Mouse (Mus musculus) forebrain, embryonic 12.5 days (tissue): ENCODE data around the gene Gimd1. TPM values are rescaled to one million over a fixed set of nuclear protein-coding genes. Genes with fewer than 3 reads are reported as not detected.

Experiments used
- ATAC-seq: fragments of 200-750 bp; cut with Nextera tagmentation; 2 replicates; pipeline ENCODE4 v1.8.0; 2017; ENCODE audit warnings: moderate TSS enrichment; ENCODE audit not compliant: low FRiP score
- H3K27ac ChIP-seq: fragments of 300-500 bp; sonication (generic); 2 replicates; pipeline ENCODE4 v1.5.1; 2016; ENCODE audit warnings: mild to moderate bottlenecking
- H3K27me3 ChIP-seq: fragments of 300-500 bp; sonication (generic); 2 replicates; pipeline ENCODE4 v1.6.1; 2016; ENCODE audit warnings: mild to moderate bottlenecking
- H3K36me3 ChIP-seq: fragments of 300-500 bp; sonication (generic); replicated peaks from 2 replicates; pipeline ENCODE4 v1.6.1; 2016; ENCODE audit warnings: mild to moderate bottlenecking
- H3K4me1 ChIP-seq: fragments of 300-500 bp; sonication (generic); 2 replicates; pipeline ENCODE4 v1.6.1; 2016
- H3K4me2 ChIP-seq: fragments of 300-500 bp; sonication (generic); 2 replicates; pipeline ENCODE4 v1.6.1; 2016; ENCODE audit warnings: mild to moderate bottlenecking, moderate library complexity
- H3K4me3 ChIP-seq: fragments of 300-500 bp; sonication (generic); replicated peaks from 2 replicates; pipeline ENCODE4 v1.5.1; 2016; ENCODE audit warnings: mild to moderate bottlenecking
- H3K9ac ChIP-seq: fragments of 300-500 bp; sonication (generic); 2 replicates; pipeline ENCODE4 v1.6.1; 2016; ENCODE audit warnings: mild to moderate bottlenecking
- H3K9me3 ChIP-seq: fragments of 300-500 bp; sonication (generic); 2 replicates; pipeline ENCODE4 v1.6.1; 2016
- WGBS: fragments of 180-500 bp; shearing (Covaris S2); methylation state at CpG from one replicate; pipeline ENCODE4 v1.1.7; 2016; 5-methylcytosine and 5-hydroxymethylcytosine counted together
- polyA plus RNA-seq: library from polyadenylated mRNA; unstranded; fragments of >200 nt; fragmentation: Nextera tagmentation; extraction: Ambion mirVana; gene quantifications from 2 replicates; pipeline ENCODE4 v1.2.1, GENCODE M21; 2016

The Gimd1 gene
- polyA plus RNA-seq, 1 experiment from 2014 or later = not detected

DNA sequence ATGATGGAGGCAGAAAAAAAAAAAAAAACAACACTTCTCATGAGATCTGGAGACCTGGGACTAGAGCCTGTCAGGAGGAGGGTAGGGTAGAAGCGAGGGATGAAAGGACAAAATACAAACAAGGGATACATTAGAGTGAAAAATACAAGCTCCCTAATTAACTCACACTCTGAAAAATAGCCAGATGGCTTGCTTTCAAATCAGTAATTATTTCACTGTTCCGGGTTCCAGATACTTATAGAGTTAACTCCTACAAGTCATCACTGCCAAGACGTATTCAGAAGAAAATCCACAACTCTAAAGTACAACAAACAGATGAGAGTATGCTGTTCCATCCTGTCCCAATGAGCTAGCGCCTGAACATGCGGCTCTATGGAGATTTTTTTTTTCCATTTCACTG lies 20.6 kb downstream of the Gimd1 start:
- 76% methylated on average over 5 of the region's 5 CpGs for WGBS
- ATAC-seq = no peak

DNA sequence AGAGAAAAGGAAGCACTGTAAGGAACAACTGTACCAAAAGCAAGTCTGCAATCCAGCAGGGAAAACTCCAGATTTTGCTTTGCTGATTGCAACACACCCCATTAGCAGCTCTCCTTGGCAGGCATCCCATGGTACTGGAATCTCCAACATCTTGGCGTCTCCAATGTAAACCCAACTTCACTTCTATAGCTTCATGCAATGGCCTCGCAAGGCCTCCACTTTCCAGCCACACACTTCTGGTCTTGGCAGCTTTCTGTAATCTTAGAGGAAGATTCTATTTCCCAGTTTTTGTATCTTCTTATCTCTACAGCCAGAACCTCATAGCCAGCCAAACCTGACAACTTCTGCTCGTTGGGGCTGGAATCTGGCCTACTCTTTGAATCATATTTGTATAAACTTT lies 22.2 kb downstream of the Gimd1 start:
- no peak overlapping the region for H3K27ac ChIP-seq
- WGBS = 95% methylated on average over 3 of the region's 3 CpGs

More for the DNA sequence above, 20.6 kb downstream of the Gimd1 start:
- Histone ChIP-seq H3K27ac (no peak overlapping the region), H3K4me1 (no peaks in the 10 kb centered on the region), H3K4me2 (no peak overlapping the region), H3K4me3 (no peak overlapping the region), H3K9me3 (no peaks in the 10 kb centered on the region), H3K36me3 (no peaks in the 10 kb centered on the region), H3K27me3 (no peaks in the 10 kb centered on the region), H3K9ac (no peak overlapping the region)

DNA sequence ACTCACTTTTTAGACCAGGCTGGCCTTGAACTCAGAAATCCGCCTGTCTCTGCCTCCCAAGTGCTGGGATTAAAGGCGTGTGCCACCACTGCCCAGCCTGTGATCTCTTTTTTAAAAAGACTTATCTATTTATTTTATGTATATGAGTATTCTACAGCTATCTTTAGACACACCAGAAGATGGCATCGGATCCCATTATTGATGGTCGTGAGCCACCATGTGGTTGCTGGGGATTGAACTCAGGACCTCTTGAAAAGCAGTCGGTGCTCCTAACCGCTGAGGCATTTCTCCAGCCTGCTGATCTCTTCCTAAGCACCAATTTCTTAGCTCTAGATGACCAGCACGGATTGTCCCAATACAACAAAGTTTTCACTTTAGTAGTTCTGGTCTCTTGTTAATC lies 24.3 kb downstream of the Gimd1 start:
- Histone ChIP-seq H3K4me2 (no peak overlapping the region), H3K9ac (no peak overlapping the region), H3K4me1 (no peaks in the 10 kb centered on the region), H3K27me3 (no peaks in the 10 kb centered on the region), H3K4me3 (no peak overlapping the region), H3K27ac (no peak overlapping the region), H3K9me3 (no peaks in the 10 kb centered on the region), H3K36me3 (peaks cover 5% of the 10 kb centered on the region)
- ATAC-seq = no peak
- 82% methylated on average over 7 of the region's 7 CpGs for WGBS

More for the DNA sequence above, 22.2 kb downstream of the Gimd1 start:
- Histone ChIP-seq H3K9ac (no peak overlapping the region), H3K27me3 (no peaks in the 10 kb centered on the region), H3K36me3 (no peaks in the 10 kb centered on the region), H3K4me1 (no peaks in the 10 kb centered on the region), H3K9me3 (no peaks in the 10 kb centered on the region), H3K4me2 (no peak overlapping the region), H3K4me3 (no peak overlapping the region)
- no peak for ATAC-seq

DNA sequence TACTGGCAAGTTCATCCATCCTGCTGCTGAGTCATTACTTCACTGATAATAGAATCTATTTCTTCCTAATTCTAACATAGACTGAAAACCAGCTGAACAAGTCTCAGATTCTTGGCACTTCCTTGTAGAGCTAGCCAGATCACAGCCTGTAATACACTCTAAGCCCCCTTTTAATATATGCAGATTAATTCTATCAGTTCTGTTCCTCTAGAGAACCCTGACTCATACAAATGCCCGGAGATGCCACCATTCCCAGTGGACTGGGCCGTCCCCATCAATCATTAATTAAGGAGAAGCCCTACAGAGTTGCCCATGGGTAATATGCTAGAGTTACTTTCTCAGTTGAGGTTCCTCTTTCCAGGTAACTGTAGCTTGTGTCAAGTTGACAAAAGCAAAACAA lies 26.3 kb downstream of the Gimd1 start:
- WGBS = 91% methylated on average over 2 of the region's 2 CpGs

DNA sequence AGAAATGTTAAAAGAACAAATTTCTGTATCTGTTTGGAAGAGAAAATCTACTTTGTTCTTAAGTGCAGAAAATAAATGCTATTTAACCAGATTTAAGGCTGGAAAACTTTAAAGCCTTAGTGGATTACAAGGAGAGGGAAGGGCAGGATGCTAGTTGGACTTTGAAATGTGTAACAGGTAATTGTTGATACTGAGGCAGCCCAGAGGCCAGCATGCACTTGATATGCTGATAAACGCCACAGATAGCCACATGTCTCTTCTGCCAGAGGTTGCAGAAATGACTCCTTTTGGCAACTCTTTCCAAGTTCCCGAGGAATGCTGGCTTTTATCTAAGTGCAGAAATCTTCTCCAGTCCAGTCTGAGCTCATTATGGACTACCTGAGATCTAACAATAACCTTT lies 47.9 kb downstream of the Gimd1 start:
- ATAC-seq = no peak
- no peaks in the 10 kb centered on the region for H3K27me3 ChIP-seq
- H3K36me3 ChIP-seq = peaks cover 15% of the 10 kb centered on the region
- 86% methylated on average over 2 of the region's 2 CpGs for WGBS
- H3K9ac ChIP-seq = no peak overlapping the region
- no peak overlapping the region for H3K4me3 ChIP-seq
- no peak overlapping the region for H3K27ac ChIP-seq
- no peaks in the 10 kb centered on the region for H3K9me3 ChIP-seq
- peaks cover 1% of the 10 kb centered on the region for H3K4me1 ChIP-seq
- H3K4me2 ChIP-seq = no peak overlapping the region

More for the DNA sequence above, 26.3 kb downstream of the Gimd1 start:
- Histone ChIP-seq H3K36me3 (peaks cover 25% of the 10 kb centered on the region), H3K4me1 (no peaks in the 10 kb centered on the region), H3K9ac (no peak overlapping the region), H3K4me3 (no peak overlapping the region), H3K4me2 (no peak overlapping the region), H3K27ac (no peak overlapping the region), H3K27me3 (no peaks in the 10 kb centered on the region), H3K9me3 (no peaks in the 10 kb centered on the region)
- no peak for ATAC-seq

DNA sequence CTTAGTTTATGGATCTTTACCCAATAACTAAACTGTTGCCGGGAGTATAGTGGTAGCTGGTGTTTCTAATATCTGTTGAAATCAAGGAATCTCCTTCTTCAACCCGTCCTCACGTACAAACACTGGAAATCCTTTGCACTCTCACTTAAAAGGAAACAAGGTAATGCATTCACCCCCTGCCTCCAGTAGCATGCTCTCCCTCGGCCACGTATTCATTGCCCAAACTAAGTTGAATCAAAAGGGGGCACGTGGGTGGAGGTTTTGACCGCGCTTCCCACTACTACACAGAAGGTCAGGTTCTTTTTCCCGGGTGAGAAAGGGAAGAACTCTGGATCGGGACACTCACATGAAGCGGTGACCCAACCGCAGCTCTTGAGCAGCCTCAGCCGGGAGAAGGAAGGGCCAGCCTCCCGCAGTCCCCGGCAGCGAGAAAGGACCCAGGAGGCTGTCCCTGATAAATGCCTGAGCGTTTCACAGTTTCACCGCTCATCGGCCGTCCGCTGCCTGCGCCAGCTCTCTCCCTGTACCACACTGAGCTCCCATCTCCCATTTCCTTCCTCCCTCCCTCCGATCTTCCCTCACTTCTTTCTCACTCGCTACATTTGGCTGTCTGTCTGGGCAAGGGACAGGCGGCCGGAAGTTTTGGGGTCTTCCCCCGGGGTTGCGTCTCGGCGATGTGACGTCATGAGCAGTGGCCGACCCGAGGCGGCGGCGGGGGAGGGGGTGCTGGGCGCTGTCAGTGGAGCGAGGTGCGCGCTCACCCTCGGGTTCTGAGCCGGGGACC lies 54.0 kb downstream of the Gimd1 start, which contains the start of gene Tbck:
TSS of gene Tbck (plus strand) at position 698 of the 784 bp plus-strand sequence.
- ATAC-seq = peak; percentile 97
- Histone ChIP-seq H3K9ac (peak within 1 kb of the TSS; percentile 75), H3K4me3 (peak within 1 kb of the TSS; percentile 79), H3K36me3 (peaks cover 3% of the 10 kb centered on the region; the same call in 1 of the 2 replicates), H3K4me2 (peak within 1 kb of the TSS; percentile 77), H3K9me3 (no peaks in the 10 kb centered on the region), H3K27me3 (no peaks in the 10 kb centered on the region), H3K4me1 (peaks cover 16% of the 10 kb centered on the region), H3K27ac (peak within 1 kb of the TSS; percentile 86)
- WGBS = under 1% methylated on average over 42 of the region's 42 CpGs

DNA sequence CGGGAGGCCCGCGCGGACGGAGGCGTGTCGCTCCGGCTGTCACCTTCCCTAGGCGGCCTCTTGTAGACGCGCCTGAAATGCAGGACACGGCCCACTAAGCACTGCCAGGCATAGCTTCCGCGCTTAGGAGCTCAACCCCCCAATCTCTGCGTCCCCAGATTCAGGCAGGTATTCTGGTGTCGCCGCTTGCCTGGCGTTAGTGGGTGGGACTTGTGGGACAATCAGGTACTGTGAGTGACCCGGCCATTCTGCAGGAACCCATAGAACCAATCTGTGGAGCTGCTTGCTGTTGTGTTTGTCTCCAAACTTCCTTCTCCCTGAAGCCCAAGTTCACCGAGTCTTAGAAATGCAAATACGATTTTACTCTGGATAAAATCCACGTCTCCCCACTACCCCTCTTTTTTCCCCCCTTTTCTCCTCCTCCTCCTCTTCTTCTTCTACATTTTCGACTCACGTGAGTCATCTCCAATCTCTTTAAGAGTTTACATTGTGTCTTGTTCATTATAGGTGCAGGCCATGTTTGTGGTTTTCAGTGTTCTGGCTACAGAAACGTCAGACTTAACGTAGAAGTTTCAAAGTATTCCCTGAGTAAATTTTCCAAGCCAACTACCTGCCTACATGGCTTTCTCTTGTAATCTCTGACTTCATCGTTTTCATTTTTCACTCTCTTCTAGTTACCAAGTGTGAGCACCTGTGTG lies 54.8 kb downstream of the Gimd1 start, which contains the start of gene Aimp1:
TSS of gene Aimp1 (minus strand) at position 140 of the 698 bp plus-strand sequence.
- Histone ChIP-seq H3K4me2 (peak within 1 kb of the TSS; percentile 77), H3K9ac (peak within 1 kb of the TSS; percentile 75), H3K4me1 (peaks cover 16% of the 10 kb centered on the region), H3K9me3 (no peaks in the 10 kb centered on the region), H3K4me3 (peak within 1 kb of the TSS; percentile 79), H3K27me3 (no peaks in the 10 kb centered on the region), H3K27ac (peak within 1 kb of the TSS; percentile 86), H3K36me3 (peaks cover 3% of the 10 kb centered on the region; the same call in 1 of the 2 replicates)
- WGBS = 3% methylated on average over 27 of the region's 27 CpGs
- ATAC-seq = no peak

Other genes starting within 250 kb of the Gimd1 start
- gene Tbck, start 54.3 kb downstream of the Gimd1 start, polyA plus RNA-seq = 29.2 and 29.6 TPM in 2 replicates
- 70.2 and 70.4 TPM in 2 replicates for gene Aimp1, start 54.5 kb downstream of the Gimd1 start, polyA plus RNA-seq